Mouse (Mus musculus): ENCODE measurements around the gene Epha8.

- TF ChIP-seq E2F4 (IDR thresholded peaks at IDR 0.05; ENCODE audit: insufficient read depth) (no peak), POLR2A (IDR thresholded peaks at IDR 0.05; ENCODE audit: insufficient read length, low read depth) (no peak), TCF3 (IDR thresholded peaks at IDR 0.05; ENCODE audit: insufficient read length, low read depth) (no peak), SRF (IDR thresholded peaks at IDR 0.05; ENCODE audit: control insufficient read depth, insufficient read length, low read depth) (no peak), MYOD1 (IDR thresholded peaks at IDR 0.05; ENCODE audit: control insufficient read depth in 1 of 3, insufficient read length in 2 of 3, low read depth in 2 of 3) (no peak), MAX (IDR thresholded peaks at IDR 0.05; ENCODE audit: low read depth) (no peak), TCF12 (IDR thresholded peaks at IDR 0.05; ENCODE audit: insufficient read depth, poor library complexity, severe bottlenecking) (no peak)
Observed at GRCm38 (mm10) chr4:136998371-136998770, 41.8 kb upstream of the Epha8 start.
